Mouse (Mus musculus) embryonic facial prominence, embryonic 10.5 days (tissue): Measurements from ENCODE around the gene Hnrnph2. TPM values are rescaled to one million over a fixed set of nuclear protein-coding genes. Genes with fewer than 3 reads are reported as not detected.

ENCODE experiments used
- DNase-seq: peaks from one replicate; pipeline ENCODE4 v3.0.0-alpha.2; 2017; ENCODE audit warnings: low spot score
- H3K27ac ChIP-seq: fragments of 300-500 bp; sonication (generic); replicated peaks from 2 replicates; pipeline ENCODE4 v1.5.1; 2016; ENCODE audit warnings: mild to moderate bottlenecking
- H3K27me3 ChIP-seq: fragments of 300-500 bp; sonication (generic); replicated peaks from 2 replicates; pipeline ENCODE4 v1.6.1; 2016; ENCODE audit warnings: low read depth, mild to moderate bottlenecking; ENCODE audit not compliant: poor library complexity, severe bottlenecking
- H3K36me3 ChIP-seq: fragments of 300-500 bp; sonication (generic); replicated peaks from 2 replicates; pipeline ENCODE4 v1.6.1; 2016; ENCODE audit warnings: mild to moderate bottlenecking, moderate library complexity
- H3K4me1 ChIP-seq: fragments of 300-500 bp; sonication (generic); 2 replicates; pipeline ENCODE4 v1.6.1; 2016
- H3K4me3 ChIP-seq: fragments of 300-500 bp; sonication (generic); 2 replicates; pipeline ENCODE4 v1.5.1; 2016; ENCODE audit warnings: mild to moderate bottlenecking, moderate library complexity
- H3K9me3 ChIP-seq: fragments of 300-500 bp; sonication (generic); 2 replicates; pipeline ENCODE4 v1.6.1; 2016; ENCODE audit warnings: mild to moderate bottlenecking
- WGBS: fragments of 180-500 bp; shearing (Covaris S2); methylation state at CpG from one replicate; pipeline ENCODE4 v1.1.7; 2016; 5-methylcytosine and 5-hydroxymethylcytosine counted together
- polyA plus RNA-seq: library from polyadenylated mRNA; unstranded; fragments of >200 nt; fragmentation: Nextera tagmentation; extraction: Ambion mirVana; gene quantifications from 2 replicates; pipeline ENCODE4 v1.2.1, GENCODE M21; 2016

Hnrnph2 gene
- polyA plus RNA-seq, 1 experiment from 2014 or later, result 219 TPM

DNA sequence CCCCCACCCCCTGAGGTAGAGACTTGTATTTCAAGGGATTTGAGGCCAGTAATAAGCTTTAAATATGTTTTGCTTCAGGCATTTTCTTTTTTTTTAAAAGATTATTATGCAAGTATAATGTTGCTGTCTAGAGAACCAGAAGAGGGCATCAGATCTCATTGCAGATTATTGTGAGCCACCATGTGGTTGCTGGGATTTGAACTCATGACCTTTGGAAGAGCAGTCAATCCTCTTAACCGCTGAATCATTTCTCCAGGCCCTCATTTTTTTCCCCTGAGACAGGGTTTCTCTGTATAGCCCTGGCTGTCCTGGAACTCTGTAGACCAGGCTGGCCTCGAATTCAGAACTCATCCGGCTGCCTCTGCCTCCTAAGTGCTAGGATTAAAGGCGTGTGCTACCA, 12.7 kb upstream of the Hnrnph2 start:
- Histone ChIP-seq H3K4me1 (peaks cover 4% of the 10 kb centered on the region; the same call in 1 of the 2 replicates), H3K27me3 (peaks cover 27% of the 10 kb centered on the region), H3K36me3 (peaks cover 33% of the 10 kb centered on the region), H3K9me3 (no peaks in the 10 kb centered on the region), H3K4me3 (no peak overlapping the region), H3K27ac (no peak overlapping the region)
- DNase-seq, result no peak
- 77% methylated on average over 4 of the region's 4 CpGs for WGBS

DNA sequence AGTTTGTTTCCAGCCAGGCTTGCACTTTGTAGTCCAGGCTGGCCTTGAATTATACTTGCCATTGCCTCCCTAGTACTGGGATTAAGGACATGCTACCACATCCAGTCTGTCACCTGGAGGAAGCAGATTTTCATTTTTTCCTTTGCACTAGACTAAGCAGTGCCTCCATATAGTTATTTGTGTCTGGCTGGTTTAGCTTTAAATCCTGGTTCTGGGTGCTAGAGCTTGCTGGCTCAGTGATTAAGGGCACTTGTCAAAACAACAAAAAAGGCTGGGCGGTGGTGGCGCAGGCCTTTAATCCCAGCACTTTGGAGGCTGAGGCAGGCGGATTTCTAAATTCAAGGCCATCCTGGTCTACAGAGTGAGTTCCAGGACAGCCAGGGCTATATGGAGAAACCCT, 12.0 kb upstream of the Hnrnph2 start:
- H3K4me1 ChIP-seq, result peaks cover 4% of the 10 kb centered on the region; the same call in 1 of the 2 replicates
- peaks cover 33% of the 10 kb centered on the region for H3K36me3 ChIP-seq
- H3K27me3 ChIP-seq, result peaks cover 25% of the 10 kb centered on the region
- WGBS, result 86% methylated on average over 3 of the region's 3 CpGs
- no peak overlapping the region for H3K4me3 ChIP-seq
- DNase-seq, result no peak
- H3K27ac ChIP-seq, result no peak overlapping the region
- no peaks in the 10 kb centered on the region for H3K9me3 ChIP-seq

DNA sequence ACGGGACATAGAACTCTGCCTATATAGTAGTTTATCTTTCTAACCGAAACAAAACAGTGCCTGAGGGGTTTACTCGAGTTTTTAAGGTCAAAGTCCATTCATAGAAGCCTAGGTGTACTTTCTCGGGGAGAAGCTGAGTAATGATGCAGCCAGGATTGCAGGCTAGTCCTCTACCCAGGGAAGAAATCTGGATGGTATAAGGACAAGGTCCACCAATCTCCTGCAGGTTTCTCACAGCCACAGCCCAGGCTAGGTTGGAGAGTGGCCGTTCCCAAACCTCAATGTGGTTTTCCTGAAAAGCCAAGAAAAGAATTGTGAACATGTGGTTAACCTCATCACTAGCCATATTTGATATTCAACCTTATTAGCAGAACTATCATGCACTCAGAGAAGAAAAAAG, 11.1 kb upstream of the Hnrnph2 start:
- H3K9me3 ChIP-seq, result no peaks in the 10 kb centered on the region
- H3K27me3 ChIP-seq, result peaks cover 25% of the 10 kb centered on the region
- 55% methylated on average over 5 of the region's 5 CpGs for WGBS
- H3K36me3 ChIP-seq, result peaks cover 33% of the 10 kb centered on the region
- H3K4me3 ChIP-seq, result no peak overlapping the region
- no peak overlapping the region for H3K27ac ChIP-seq
- no peak for DNase-seq
- H3K4me1 ChIP-seq, result peaks cover 4% of the 10 kb centered on the region; the same call in 1 of the 2 replicates

DNA sequence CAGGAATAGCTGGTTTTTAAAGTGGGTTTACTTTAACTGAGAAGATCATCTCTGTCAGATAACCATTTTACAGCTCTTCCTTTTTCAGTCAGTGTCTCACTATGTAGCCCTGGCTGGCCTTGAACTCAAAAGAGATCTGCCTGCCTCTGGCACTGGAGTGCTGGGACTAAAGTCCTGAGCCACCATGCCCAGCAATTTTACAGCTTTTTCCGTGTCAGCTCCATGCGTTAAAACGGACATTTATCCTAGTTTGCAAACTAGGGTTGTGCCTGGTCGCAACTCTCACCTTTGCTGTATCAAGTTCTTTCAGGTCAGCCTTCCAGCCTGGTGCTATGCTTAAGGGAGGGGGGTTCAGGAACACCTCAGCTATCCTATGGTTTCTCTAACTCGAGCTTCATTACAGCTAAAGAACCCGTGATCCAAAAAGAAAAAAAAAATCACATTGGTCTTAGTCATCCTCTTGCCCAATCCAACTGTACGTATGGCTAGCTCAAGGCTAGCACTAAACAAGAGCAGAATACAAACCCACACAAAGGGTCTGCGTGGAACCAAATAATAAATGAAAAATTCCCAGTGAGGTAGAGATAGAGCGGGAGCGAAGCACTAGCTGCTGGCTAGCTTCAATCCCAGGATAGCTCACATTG, 935 bp upstream of the Hnrnph2 start:
- H3K9me3 ChIP-seq, result no peaks in the 10 kb centered on the region
- H3K27me3 ChIP-seq, result peaks cover 17% of the 10 kb centered on the region; the same call in 1 of the 2 replicates
- H3K36me3 ChIP-seq, result peaks cover 9% of the 10 kb centered on the region
- peaks cover 9% of the 10 kb centered on the region for H3K4me1 ChIP-seq
- DNase-seq, result no peak
- WGBS, result 28% methylated on average over 10 of the region's 10 CpGs
- H3K27ac ChIP-seq, result peak overlapping the region; percentile 78; the same call in 1 of the 2 replicates
- H3K4me3 ChIP-seq, result peak overlapping the region; percentile 66

DNA sequence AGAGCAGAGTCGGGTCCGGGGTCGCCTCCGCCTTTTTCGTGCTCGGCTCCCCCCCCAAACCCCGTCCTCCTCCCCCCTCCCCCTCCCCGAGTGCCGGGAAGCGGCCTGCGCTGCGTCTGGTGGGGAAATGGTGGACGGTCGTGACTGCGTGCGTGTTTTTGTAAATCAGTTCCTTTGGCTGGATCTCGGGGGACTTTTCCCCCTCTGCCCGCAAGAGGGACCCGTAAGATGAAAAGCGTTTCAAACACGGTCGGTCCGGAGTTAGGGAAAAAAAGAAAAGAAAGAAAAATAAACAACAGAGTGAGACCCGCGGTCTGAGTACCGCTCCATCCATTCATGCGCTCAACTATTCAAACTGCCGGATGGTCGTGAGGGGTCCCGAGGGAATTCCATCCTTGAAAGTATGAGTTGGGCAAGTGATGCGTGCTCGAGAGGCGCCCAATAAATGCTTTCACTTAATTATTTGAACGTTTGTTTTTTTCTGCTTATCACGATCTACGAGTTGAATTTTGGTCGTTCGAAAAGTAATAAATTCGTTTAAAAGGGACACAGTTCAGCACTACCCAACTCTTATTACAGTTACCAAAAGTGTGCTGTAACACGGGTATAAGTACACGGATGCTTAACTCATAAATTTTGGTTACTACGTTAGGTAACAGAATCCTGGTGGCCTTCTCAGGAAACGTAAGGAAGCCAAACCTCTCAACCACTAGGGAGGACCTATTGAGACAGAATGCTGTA, 571 bp downstream of the Hnrnph2 start:
- Histone ChIP-seq H3K36me3 (peaks cover 13% of the 10 kb centered on the region), H3K4me3 (peak overlapping the region; percentile 66), H3K4me1 (peaks cover 9% of the 10 kb centered on the region), H3K9me3 (no peaks in the 10 kb centered on the region), H3K27ac (peak overlapping the region; percentile 92), H3K27me3 (peaks cover 17% of the 10 kb centered on the region; the same call in 1 of the 2 replicates)
- 17% methylated on average over 43 of the region's 43 CpGs for WGBS
- no peak for DNase-seq

DNA sequence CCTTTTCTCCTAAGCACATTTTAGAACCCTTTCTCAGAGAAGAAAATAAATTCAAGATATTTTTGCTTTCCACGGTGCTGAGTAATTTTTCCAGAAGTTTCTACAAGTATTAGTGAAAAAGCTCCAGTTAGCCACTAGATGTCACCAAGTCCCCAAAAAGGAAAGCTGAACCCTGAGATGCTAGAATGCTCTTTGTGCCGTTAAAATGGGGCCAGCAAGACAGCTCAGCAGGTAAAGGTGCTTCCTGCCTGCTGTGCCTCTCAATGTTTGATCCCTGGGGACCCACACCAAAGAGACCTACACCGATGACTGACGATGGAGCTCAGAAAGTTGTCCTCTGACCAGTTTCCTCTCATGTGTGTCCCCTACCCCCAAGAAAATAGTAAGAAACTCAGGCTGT, 8.5 kb downstream of the Hnrnph2 start:
- Histone ChIP-seq H3K4me1 (peaks cover 6% of the 10 kb centered on the region; the same call in 1 of the 2 replicates), H3K27ac (no peak overlapping the region), H3K36me3 (peaks cover 10% of the 10 kb centered on the region), H3K4me3 (no peak overlapping the region), H3K27me3 (peaks cover 13% of the 10 kb centered on the region), H3K9me3 (no peaks in the 10 kb centered on the region)
- WGBS, result 46% methylated on average over 4 of the region's 4 CpGs
- no peak for DNase-seq

DNA sequence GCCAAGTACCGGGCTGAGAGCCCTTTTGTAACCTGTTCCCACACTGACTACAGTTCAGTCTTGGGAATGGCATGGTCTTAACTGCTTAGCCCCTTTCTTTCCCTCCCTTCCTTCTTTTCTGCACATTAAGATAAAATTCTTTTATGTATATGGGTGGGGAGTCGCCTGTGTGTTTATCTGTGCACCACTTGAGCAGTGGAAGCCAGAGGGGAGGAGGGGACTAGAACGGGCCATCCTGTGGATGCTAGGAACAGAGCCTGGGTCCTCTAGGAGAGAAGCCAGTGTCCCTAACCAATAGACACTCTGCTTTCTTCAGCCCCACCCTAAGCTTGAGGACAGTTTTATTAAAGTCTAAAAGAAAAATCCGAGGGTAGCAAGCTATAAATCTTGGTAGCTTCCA, 10.0 kb downstream of the Hnrnph2 start:
- H3K36me3 ChIP-seq, result peaks cover 6% of the 10 kb centered on the region; the same call in 1 of the 2 replicates
- no peak overlapping the region for H3K27ac ChIP-seq
- WGBS, result 92% methylated on average over 4 of the region's 4 CpGs

DNA sequence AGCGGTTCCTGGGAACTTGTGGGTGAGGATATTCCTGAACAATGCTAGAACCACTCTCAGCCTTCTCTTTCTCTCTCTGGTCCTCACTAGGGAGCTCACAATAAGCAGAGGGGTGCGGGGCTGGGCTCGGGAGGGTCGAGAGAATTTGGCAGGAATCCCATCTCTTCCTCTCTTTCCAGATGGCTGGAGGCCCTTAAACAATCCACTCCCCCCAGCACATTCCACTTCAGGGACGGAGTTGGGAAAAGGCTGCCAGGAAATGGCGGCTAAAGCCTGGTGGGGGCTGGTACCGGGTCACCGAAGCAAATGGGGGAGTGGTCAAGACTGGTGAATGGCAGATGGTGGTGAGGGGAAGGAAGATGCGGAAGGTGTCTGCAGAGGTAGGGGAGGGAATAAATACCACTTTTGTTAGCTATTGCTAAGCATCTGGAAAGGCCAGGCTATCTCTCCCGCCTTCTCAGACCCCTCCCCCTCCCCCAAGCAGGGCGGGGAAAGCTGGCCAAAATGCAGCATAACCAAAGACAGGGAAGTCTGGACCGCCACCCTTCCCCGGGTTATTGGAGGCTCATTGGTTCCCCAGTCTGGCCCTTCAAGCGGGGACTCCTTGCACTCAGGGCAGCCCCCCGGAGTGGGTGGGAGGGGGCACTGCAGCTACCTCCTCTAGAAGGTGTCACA, 11.4 kb downstream of the Hnrnph2 start:
- 14% methylated on average over 15 of the region's 15 CpGs for WGBS
- H3K27ac ChIP-seq, result peak overlapping the region; percentile 90

More for the DNA sequence above, 10.0 kb downstream of the Hnrnph2 start:
- DNase-seq, result no peak
- Histone ChIP-seq H3K27me3 (peaks cover 16% of the 10 kb centered on the region), H3K4me3 (no peak overlapping the region), H3K9me3 (no peaks in the 10 kb centered on the region), H3K4me1 (peaks cover 6% of the 10 kb centered on the region; the same call in 1 of the 2 replicates)

DNA sequence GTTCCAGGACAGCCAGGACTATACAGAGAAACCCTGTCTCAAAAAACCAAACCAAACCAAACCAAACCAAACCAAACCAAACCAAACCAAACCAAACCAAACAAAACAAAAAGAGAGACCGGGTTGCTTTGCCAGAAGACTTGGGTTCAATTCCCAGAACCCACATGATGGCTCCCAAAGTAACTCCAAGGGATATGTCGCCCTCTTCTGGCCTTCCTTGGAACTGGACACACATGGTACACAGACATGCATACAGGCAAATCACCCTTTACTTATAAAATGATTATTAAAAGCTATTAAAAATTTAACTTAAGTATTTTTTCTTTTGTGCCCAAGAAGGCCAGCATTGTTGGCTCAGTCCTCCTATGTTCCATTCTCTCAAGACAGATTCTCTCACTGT, 13.3 kb downstream of the Hnrnph2 start:
- Histone ChIP-seq H3K27me3 (peaks cover 32% of the 10 kb centered on the region), H3K4me3 (no peak overlapping the region), H3K27ac (no peak overlapping the region), H3K4me1 (peaks cover 6% of the 10 kb centered on the region; the same call in 1 of the 2 replicates), H3K9me3 (no peaks in the 10 kb centered on the region), H3K36me3 (no peaks in the 10 kb centered on the region)
- DNase-seq, result no peak
- WGBS, result 65% methylated on average over 2 of the region's 2 CpGs

More for the DNA sequence above, 11.4 kb downstream of the Hnrnph2 start:
- H3K27me3 ChIP-seq, result peaks cover 17% of the 10 kb centered on the region
- no peaks in the 10 kb centered on the region for H3K9me3 ChIP-seq
- peak overlapping the region; percentile 46 for H3K4me3 ChIP-seq
- peaks cover 2% of the 10 kb centered on the region; the same call in 1 of the 2 replicates for H3K36me3 ChIP-seq
- H3K4me1 ChIP-seq, result peaks cover 6% of the 10 kb centered on the region; the same call in 1 of the 2 replicates
- DNase-seq, result peak; percentile 87

DNA sequence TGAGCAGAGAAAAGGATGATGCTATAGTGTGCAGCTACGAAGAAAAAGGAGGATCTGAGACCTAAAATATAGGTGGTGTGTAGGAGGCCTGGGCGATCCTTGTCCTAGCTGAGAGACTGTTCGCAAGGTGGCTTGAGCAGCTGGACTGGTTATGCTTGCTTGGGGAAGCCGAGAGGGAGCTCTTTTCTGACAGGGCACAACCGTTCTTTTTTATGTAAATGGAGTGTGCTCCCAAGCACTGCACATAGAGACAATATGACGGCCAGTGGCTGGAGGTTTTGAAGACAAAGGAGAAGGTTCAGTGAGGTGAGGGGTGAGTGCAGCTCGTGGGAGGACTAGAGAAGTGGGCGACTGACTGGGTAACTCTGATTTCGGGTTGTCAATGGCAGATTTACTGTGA, 18.7 kb downstream of the Hnrnph2 start:
- Histone ChIP-seq H3K36me3 (no peaks in the 10 kb centered on the region), H3K27me3 (peaks cover 45% of the 10 kb centered on the region), H3K4me3 (no peak overlapping the region), H3K4me1 (no peaks in the 10 kb centered on the region), H3K9me3 (no peaks in the 10 kb centered on the region), H3K27ac (no peak overlapping the region)
- WGBS, result 49% methylated on average over 9 of the region's 9 CpGs
- DNase-seq, result peak; percentile 14

DNA sequence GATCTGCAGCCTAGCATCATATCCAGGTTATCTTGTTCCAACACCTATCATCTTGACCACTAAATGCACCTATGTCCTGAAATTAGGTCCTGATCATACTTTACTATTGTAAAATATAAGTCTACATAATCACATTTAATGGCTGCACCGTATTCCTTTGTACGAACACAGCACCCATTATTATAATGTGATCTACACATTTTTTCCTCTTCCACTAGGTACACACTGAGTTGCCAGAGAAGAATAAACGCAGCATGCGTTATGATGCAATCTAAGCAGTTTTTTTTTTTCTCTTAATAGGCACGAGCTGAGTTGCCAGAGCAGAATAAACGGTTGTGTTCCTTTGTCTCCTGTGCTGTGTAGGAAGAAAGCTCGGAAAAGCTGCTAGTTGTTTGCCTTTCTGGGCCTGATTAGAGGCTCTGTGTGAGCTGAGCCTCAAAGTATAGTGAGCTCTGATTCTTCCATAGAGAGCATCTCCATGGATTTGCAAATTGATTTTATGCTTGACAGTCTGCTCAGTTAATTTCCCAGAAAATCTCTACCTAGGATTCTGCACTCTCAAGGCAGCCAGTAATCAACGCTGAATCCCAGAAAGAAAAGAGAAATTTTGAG, 19.4 kb downstream of the Hnrnph2 start:
- H3K4me1 ChIP-seq, result no peaks in the 10 kb centered on the region
- no peak for DNase-seq
- no peak overlapping the region for H3K4me3 ChIP-seq
- H3K36me3 ChIP-seq, result no peaks in the 10 kb centered on the region
- WGBS, result 49% methylated on average over 8 of the region's 8 CpGs
- H3K9me3 ChIP-seq, result no peaks in the 10 kb centered on the region
- peaks cover 41% of the 10 kb centered on the region for H3K27me3 ChIP-seq
- H3K27ac ChIP-seq, result no peak overlapping the region

DNA sequence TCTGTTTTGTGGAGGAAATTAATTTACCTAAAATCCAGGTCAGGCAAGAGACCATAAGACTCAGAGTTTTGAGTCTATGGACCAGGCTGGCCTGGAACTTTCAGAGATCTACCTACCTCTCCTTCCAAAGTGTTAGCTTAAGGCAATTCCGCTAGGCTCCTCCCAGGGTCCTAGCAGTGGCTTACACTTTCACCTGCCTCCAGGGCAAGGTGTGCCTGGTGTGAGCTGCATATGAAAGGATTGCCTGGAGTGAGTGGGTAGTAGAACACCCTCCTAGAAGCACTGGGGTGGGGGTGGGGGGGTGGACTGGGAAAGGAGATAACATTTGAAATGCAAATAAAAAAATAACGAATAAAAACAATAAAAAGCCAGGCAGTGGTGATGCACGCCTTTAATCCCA, 20.7 kb downstream of the Hnrnph2 start:
- Histone ChIP-seq H3K9me3 (no peaks in the 10 kb centered on the region), H3K27ac (no peak overlapping the region), H3K4me1 (no peaks in the 10 kb centered on the region), H3K4me3 (no peak overlapping the region), H3K36me3 (no peaks in the 10 kb centered on the region), H3K27me3 (peaks cover 53% of the 10 kb centered on the region)
- no peak for DNase-seq
- WGBS, result 76% methylated on average over 3 of the region's 3 CpGs
